Mouse (Mus musculus) heart, embryonic 11.5 days (tissue): Measurements from ENCODE around the gene Olfr649. TPM values are rescaled to one million over a fixed set of nuclear protein-coding genes. Genes with fewer than 3 reads are reported as not detected.

Experiments
- ATAC-seq: fragments of 200-750 bp; cut with Nextera tagmentation; replicated peaks from 2 replicates; pipeline ENCODE4 v1.8.0; 2017; ENCODE audit warnings: moderate library complexity; ENCODE audit not compliant: insufficient number of reproducible peaks, low FRiP score, low TSS enrichment
- H3K27ac ChIP-seq: fragments of 300-500 bp; sonication (generic); 2 replicates; pipeline ENCODE4 v1.5.1; 2014; ENCODE audit warnings: mild to moderate bottlenecking, low read depth, low read length
- H3K27me3 ChIP-seq: fragments of 300-500 bp; sonication (generic); 2 replicates; pipeline ENCODE4 v1.6.1; 2014; ENCODE audit warnings: mild to moderate bottlenecking, low read length, mixed read lengths; ENCODE audit not compliant: control insufficient read depth, insufficient read depth
- H3K36me3 ChIP-seq: fragments of 300-500 bp; sonication (generic); 2 replicates; pipeline ENCODE4 v1.6.1; 2014; ENCODE audit warnings: mild to moderate bottlenecking, low read length, moderate library complexity, mixed read lengths; ENCODE audit not compliant: control insufficient read depth, insufficient read depth
- H3K4me1 ChIP-seq: fragments of 300-500 bp; sonication (generic); 2 replicates; pipeline ENCODE4 v1.6.1; 2014; ENCODE audit warnings: low read length; ENCODE audit not compliant: control insufficient read depth, insufficient read depth
- H3K4me2 ChIP-seq: fragments of 300-500 bp; sonication (generic); 2 replicates; pipeline ENCODE4 v1.6.1; 2014; ENCODE audit warnings: mild to moderate bottlenecking, moderate library complexity
- H3K4me3 ChIP-seq: fragments of 300-500 bp; sonication (generic); 2 replicates; pipeline ENCODE4 v1.5.1; 2014; ENCODE audit warnings: low read depth, low read length
- H3K9ac ChIP-seq: fragments of 300-500 bp; sonication (generic); 2 replicates; pipeline ENCODE4 v1.6.1; 2014; ENCODE audit warnings: mild to moderate bottlenecking, low read depth, low read length, moderate library complexity
- H3K9me3 ChIP-seq: fragments of 300-500 bp; sonication (generic); replicated peaks from 2 replicates; pipeline ENCODE4 v1.6.1; 2016; ENCODE audit warnings: low read length; ENCODE audit not compliant: control insufficient read depth
- WGBS: fragments of 180-500 bp; shearing (Covaris S2); extraction: QIAGEN DNeasy Blood & Tissue Kit; methylation state at CpG from one replicate; pipeline ENCODE4 v1.1.7; 2014; ENCODE audit not compliant: insufficient replicate concordance; 5-methylcytosine and 5-hydroxymethylcytosine counted together
- polyA plus RNA-seq: library from polyadenylated mRNA; unstranded; fragments of >200 nt; fragmentation: Nextera tagmentation; extraction: Ambion mirVana; gene quantifications from 2 replicates; pipeline ENCODE4 v1.2.1, GENCODE M21; 2014

The Olfr649 gene
- polyA plus RNA-seq, 1 experiment from 2014 or later = not detected

DNA sequence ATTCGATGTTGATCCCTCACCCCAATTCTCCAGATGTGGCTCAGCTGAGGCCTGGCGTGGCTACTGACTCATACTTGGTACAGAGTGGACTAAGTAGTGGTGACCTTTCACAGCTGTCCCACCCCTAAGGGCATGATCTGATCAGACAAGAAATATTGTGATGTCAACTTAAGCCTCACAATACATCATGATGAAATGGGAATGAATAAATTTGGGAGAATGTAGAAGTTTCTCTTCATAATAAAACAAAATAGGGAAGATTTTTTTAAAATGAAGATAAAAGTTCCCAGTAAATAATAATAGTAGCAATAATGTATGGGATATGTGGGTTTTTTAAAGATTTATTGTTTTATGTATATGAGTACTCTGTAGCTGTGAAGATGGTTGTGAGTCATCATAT, 45.3 kb downstream of the Olfr649 start, which contains the start of gene Ubqlnl:
TSS of gene Ubqlnl (minus strand) at position 101 of the 400 bp plus-strand sequence.
- Histone ChIP-seq H3K27me3 (no peaks in the 10 kb centered on the region), H3K9ac (no peak within 1 kb of the TSS), H3K4me1 (no peaks in the 10 kb centered on the region), H3K27ac (no peak within 1 kb of the TSS), H3K36me3 (no peaks in the 10 kb centered on the region), H3K9me3 (no peaks in the 10 kb centered on the region), H3K4me3 (no peak within 1 kb of the TSS), H3K4me2 (no peak within 1 kb of the TSS)
- ATAC-seq = no peak
- 80% methylated on average over 2 of the region's 2 CpGs for WGBS

DNA sequence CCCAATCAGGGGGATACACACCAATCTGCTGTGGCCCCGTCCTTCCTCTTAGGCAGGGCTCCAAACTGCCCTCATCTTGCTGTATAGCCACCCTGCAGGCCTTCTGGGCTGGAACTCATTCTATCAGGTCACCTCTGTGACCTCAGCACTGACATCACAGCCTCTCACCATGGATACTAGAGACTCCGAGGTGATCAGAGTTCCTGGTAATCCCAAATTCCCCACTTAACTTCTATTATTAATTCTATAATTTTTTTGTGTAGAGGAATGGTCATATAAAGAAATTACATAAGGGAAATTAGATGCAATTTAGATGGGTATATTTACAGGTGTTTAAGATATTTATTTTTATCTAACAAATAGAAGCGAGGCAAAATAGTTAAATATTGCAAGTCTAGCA, 52.6 kb downstream of the Olfr649 start, which contains the start of gene Ubqln3:
TSS of gene Ubqln3 (minus strand) at position 101 of the 400 bp plus-strand sequence.
- no peak within 1 kb of the TSS for H3K9ac ChIP-seq
- no peak within 1 kb of the TSS for H3K27ac ChIP-seq
- 56% methylated on average over 3 of the region's 3 CpGs for WGBS
- no peaks in the 10 kb centered on the region for H3K9me3 ChIP-seq
- H3K4me1 ChIP-seq = no peaks in the 10 kb centered on the region
- ATAC-seq = no peak
- H3K4me2 ChIP-seq = no peak within 1 kb of the TSS
- no peaks in the 10 kb centered on the region for H3K36me3 ChIP-seq
- H3K27me3 ChIP-seq = no peaks in the 10 kb centered on the region
- no peak within 1 kb of the TSS for H3K4me3 ChIP-seq

Other genes starting within 250 kb of the Olfr649 start
- not detected in 2 replicates for gene Olfr635, start 224.8 kb downstream of the Olfr649 start, polyA plus RNA-seq
- not detected in 2 replicates for gene Olfr638, start 197.2 kb downstream of the Olfr649 start, polyA plus RNA-seq
- gene Olfr639, start 178.7 kb downstream of the Olfr649 start, polyA plus RNA-seq = 0.03 TPM in 1 of 2 replicates, not detected in the other
- gene Olfr640, start 170.4 kb downstream of the Olfr649 start, polyA plus RNA-seq = not detected in 2 replicates
- gene Olfr641, start 160.5 kb downstream of the Olfr649 start, polyA plus RNA-seq = not detected in 2 replicates
- not detected in 2 replicates for gene Olfr642, start 143.3 kb downstream of the Olfr649 start, polyA plus RNA-seq
- not detected in 2 replicates for gene 4930516K23Rik, start 134.5 kb downstream of the Olfr649 start, polyA plus RNA-seq
- gene Olfr644, start 124.1 kb downstream of the Olfr649 start, polyA plus RNA-seq = not detected in 2 replicates
- not detected in 2 replicates for gene Olfr645, start 110.5 kb downstream of the Olfr649 start, polyA plus RNA-seq
- gene Olfr646, start 91.1 kb downstream of the Olfr649 start, polyA plus RNA-seq = not detected in 2 replicates
- gene Ubqln5, start 66.2 kb downstream of the Olfr649 start, polyA plus RNA-seq = not detected in 2 replicates
- gene Olfr643, start 58.6 kb downstream of the Olfr649 start, polyA plus RNA-seq = not detected in 2 replicates
- not detected in 2 replicates for gene Ubqln3, start 52.7 kb downstream of the Olfr649 start, polyA plus RNA-seq
- not detected in 2 replicates for gene Ubqlnl, start 45.4 kb downstream of the Olfr649 start, polyA plus RNA-seq
- not detected in 2 replicates for gene Olfm5, start 31.2 kb downstream of the Olfr649 start, polyA plus RNA-seq
- 0.24 and 0.30 TPM in 2 replicates for gene Olfr648, start 12.6 kb downstream of the Olfr649 start, polyA plus RNA-seq
- 9.8 and 9.9 TPM in 2 replicates for gene Trim6, start 22.8 kb upstream of the Olfr649 start, polyA plus RNA-seq
- 2.2 and 2.9 TPM in 2 replicates for gene Trim34a, start 48.5 kb upstream of the Olfr649 start, polyA plus RNA-seq
- 0.42 and 0.57 TPM in 2 replicates for gene Trim5, start 92.1 kb upstream of the Olfr649 start, polyA plus RNA-seq
- 9.3 and 10.6 TPM in 2 replicates for gene Trim12a, start 119.5 kb upstream of the Olfr649 start, polyA plus RNA-seq
- gene Trim34b, start 133.5 kb upstream of the Olfr649 start, polyA plus RNA-seq = 0.20 TPM in 1 of 2 replicates, not detected in the other
- gene Trim12c, start 157.4 kb upstream of the Olfr649 start, polyA plus RNA-seq = 1.6 and 2.8 TPM in 2 replicates
- 0.16 TPM in 1 of 2 replicates, not detected in the other for gene Trim30b, start 173.9 kb upstream of the Olfr649 start, polyA plus RNA-seq
- gene Trim30c, start 204.9 kb upstream of the Olfr649 start, polyA plus RNA-seq = not detected in 2 replicates